Mouse (Mus musculus): Measurements from ENCODE around the gene Srd5a2.

The Srd5a2 gene

DNA sequence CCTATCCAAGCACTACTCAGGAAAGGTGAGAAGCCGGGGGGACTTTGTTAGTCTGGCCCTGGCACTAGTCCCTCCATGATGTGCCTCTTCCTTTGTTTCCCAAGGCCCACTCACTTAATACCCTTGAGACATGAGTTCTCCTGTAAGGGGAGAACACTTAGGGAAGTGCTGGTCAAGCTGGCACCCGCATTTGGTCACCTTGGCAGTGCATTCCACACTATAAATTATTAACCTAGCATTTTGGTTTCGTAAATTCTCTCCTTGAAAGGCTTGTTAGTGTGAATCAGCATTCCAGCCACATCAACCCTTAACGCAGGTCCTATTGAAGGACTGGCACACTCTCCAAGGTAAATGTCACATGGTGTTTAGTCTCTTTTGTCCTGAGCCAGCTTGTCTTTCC is 61.8 kb downstream of the Srd5a2 start:
- no peak for DNase-seq (ENCODE audit: low read depth, low spot score)

DNA sequence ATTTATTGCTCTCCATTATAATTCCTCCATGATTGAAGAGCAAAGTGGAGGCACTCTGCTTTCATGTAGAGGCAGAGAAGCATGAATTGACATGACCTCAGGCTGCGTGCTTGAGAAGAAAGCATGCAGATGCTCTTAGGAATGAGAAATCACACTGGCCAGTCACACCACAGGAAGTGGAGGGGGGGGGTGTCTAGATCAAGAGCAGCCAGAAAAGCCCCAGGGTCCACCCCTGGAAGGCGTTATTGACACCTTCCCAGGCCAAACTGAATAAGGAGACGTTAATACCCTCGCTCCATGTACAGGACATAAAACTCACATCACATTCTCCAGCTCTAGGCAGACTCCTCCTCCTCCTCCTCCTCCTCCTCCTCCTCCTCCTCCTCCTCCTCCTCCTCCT is 63.2 kb downstream of the Srd5a2 start:
- no peak for DNase-seq (ENCODE audit: low read depth, low spot score)

DNA sequence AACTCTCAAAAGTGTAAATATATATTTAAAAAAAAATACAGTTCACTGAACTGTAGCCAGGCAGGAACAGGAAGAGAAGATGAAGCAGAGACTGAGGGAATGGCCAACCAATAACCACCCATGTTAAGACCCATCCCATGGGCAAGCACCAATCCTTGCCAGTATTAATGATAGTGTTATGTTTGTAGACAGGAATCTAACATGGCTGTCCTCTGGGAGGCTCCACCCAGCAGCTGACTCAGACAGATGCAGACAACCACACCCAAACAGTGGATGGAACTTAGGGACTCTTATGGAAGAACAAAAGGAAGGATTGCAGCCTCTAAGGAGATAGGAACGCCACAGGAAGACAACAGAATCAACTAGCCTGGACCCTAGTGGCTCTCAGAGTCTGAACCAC is 64.8 kb downstream of the Srd5a2 start:
- no peak for DNase-seq (ENCODE audit: low read depth, low spot score)

DNA sequence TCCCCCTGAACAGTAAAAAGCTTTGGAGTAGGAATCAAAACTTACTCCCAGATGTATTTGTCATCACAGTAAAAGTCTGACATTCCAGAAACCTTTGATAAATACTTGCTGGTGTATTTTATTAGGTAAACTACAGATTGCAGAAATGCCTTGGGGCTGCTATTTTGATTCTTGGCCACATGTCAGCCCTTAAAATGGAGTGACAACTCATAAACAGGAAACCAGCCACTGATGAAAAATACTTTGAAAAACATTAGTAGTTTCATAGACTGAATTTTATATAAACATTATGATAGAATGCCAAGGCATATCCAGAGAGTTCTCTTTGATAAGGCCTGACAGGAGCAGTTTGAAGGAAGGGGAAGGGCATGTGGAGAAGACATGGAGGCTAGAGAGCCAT is 71.7 kb downstream of the Srd5a2 start:
- no peak for DNase-seq (ENCODE audit: low read depth, low spot score)

DNA sequence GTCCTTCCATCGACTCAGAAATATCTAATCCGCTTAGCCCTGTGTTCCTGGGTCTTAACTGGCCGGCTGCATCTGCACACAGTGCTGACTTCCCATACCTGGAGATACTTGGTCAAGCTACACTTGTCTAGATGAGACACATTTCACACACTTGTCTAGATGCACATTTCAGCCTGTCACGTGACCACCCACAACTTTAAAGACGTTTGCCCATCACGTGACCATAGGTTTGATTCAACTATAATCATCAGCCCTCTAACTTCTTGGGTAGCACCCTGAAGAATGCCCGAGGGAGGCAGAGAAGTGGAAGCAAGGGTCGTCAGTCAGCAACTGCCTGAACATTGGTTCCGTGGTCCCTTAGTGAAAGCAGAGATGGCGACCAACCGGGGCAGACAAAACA is 75.1 kb downstream of the Srd5a2 start:
- no peak for DNase-seq (ENCODE audit: low read depth, low spot score)

DNA sequence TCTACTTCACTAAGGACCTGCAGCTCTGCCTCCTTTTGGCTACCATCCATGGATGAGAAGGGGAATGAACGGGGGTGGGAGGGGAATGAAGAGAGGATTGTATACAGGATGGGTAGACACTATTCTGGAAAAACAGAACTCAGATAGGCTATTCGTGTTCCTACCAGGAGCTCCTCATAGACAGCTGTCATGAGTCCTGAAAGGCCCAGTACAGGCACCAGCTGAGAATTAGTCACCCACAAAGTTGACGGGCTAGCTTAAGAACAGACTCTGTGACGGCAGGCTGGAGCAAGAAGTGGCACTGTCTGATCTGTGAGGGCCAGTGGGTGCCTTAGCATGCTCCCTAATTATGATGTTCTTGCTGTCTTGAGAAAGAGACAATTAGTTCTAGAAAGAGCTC is 76.4 kb downstream of the Srd5a2 start:
- DNase-seq (ENCODE audit: low read depth, low spot score) = no peak

DNA sequence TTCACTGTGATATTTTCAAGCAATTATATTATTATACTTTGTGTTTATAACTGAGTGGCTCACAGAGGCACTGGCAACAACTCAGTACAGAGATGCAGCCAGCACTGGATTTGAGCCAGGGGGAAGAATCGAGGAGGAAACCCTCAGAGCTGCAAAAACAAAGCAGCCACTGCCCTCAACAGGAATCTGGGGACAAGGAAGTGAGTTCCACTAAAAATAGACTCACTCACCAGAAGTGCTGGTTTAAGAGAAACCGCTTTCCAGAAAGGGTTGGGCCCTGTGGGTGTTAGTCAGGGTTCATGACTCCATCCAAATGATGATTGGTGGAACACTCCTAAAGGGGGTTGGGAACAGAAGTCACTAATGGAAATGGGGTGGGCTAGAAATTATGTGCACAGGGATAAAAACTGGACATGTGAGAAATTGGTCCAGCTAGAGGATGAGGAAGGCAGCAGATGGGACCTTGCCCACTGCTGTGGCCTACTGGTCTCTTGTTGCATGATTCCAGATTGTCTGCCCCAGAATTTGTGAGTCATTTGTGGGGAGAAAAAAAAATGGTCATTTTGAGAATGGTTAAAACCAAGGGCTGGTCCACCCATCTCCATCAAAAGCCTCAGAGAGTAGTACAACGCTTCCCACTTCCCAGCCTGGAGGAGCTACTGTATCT is 77.2 kb downstream of the Srd5a2 start:
- no peak for DNase-seq (ENCODE audit: low read depth, low spot score)

All from retina, adult 2 months (tissue).